Mouse (Mus musculus) heart, embryonic 15.5 days (tissue): ENCODE measurements around the gene Gpm6b. TPM values are rescaled to one million over a fixed set of nuclear protein-coding genes. Genes with fewer than 3 reads are reported as not detected.

Source experiments
- ATAC-seq: fragments of 200-750 bp; cut with Nextera tagmentation; replicated peaks from 2 replicates; pipeline ENCODE4 v1.8.0; 2017; ENCODE audit warnings: low read depth, moderate TSS enrichment; ENCODE audit not compliant: insufficient number of reproducible peaks, insufficient read depth, low FRiP score
- H3K27ac ChIP-seq: fragments of 300-500 bp; sonication (generic); 2 replicates; pipeline ENCODE4 v1.5.1; 2015; ENCODE audit warnings: mild to moderate bottlenecking, inconsistent platforms
- H3K27me3 ChIP-seq: fragments of 300-500 bp; sonication (generic); 2 replicates; pipeline ENCODE4 v1.6.1; 2015; ENCODE audit warnings: inconsistent platforms
- H3K36me3 ChIP-seq: fragments of 300-500 bp; sonication (generic); 2 replicates; pipeline ENCODE4 v1.6.1; 2015; ENCODE audit warnings: mild to moderate bottlenecking, inconsistent platforms
- H3K4me1 ChIP-seq: fragments of 300-500 bp; sonication (generic); replicated peaks from 2 replicates; pipeline ENCODE4 v1.6.1; 2015; ENCODE audit warnings: inconsistent platforms
- H3K4me2 ChIP-seq: fragments of 300-500 bp; sonication (generic); 2 replicates; pipeline ENCODE4 v1.6.1; 2015; ENCODE audit warnings: inconsistent platforms, mild to moderate bottlenecking, moderate library complexity
- H3K4me3 ChIP-seq: fragments of 300-500 bp; sonication (generic); 2 replicates; pipeline ENCODE4 v1.5.1; 2015; ENCODE audit warnings: mild to moderate bottlenecking, inconsistent platforms
- H3K9ac ChIP-seq: fragments of 300-500 bp; sonication (generic); 2 replicates; pipeline ENCODE4 v1.6.1; 2015; ENCODE audit warnings: mild to moderate bottlenecking, inconsistent platforms
- H3K9me3 ChIP-seq: fragments of 300-500 bp; sonication (generic); replicated peaks from 2 replicates; pipeline ENCODE4 v1.6.1; 2016; ENCODE audit warnings: inconsistent platforms
- WGBS: fragments of 180-500 bp; shearing (Covaris S2); methylation state at CpG from one replicate; pipeline ENCODE4 v1.1.7; 2015; ENCODE audit warnings: mixed read lengths; 5-methylcytosine and 5-hydroxymethylcytosine counted together
- polyA plus RNA-seq: library from polyadenylated mRNA; unstranded; fragments of >200 nt; fragmentation: Nextera tagmentation; extraction: Ambion mirVana; gene quantifications from 2 replicates; pipeline ENCODE4 v1.2.1, GENCODE M21; 2015

Gene Gpm6b
- polyA plus RNA-seq, 1 experiment from 2014 or later, result 6.9 TPM

GRCm38 (mm10) chrX:166338784-166339520, 100.2 kb downstream of the Gpm6b start:
- WGBS, result 78% methylated on average over 9 of the region's 9 CpGs
- ATAC-seq, result no peak
- no peaks in the 10 kb centered on the region for H3K27me3 ChIP-seq
- H3K4me1 ChIP-seq, result no peaks in the 10 kb centered on the region
- H3K9me3 ChIP-seq, result no peaks in the 10 kb centered on the region
- no peak overlapping the region for H3K9ac ChIP-seq
- no peaks in the 10 kb centered on the region for H3K36me3 ChIP-seq
- H3K4me2 ChIP-seq, result no peak overlapping the region
- no peak overlapping the region for H3K4me3 ChIP-seq
- H3K27ac ChIP-seq, result no peak overlapping the region

GRCm38 (mm10) chrX:166339911-166340310, 101.2 kb downstream of the Gpm6b start:
- Histone ChIP-seq H3K9ac (no peak overlapping the region), H3K36me3 (no peaks in the 10 kb centered on the region), H3K4me3 (no peak overlapping the region), H3K4me2 (no peak overlapping the region), H3K9me3 (no peaks in the 10 kb centered on the region), H3K27ac (no peak overlapping the region), H3K27me3 (no peaks in the 10 kb centered on the region), H3K4me1 (no peaks in the 10 kb centered on the region)
- 73% methylated on average over 4 of the region's 4 CpGs for WGBS
- ATAC-seq, result no peak

- Histone ChIP-seq H3K4me2 (no peak overlapping the region), H3K9ac (no peak overlapping the region), H3K4me3 (no peak overlapping the region), H3K27me3 (no peaks in the 10 kb centered on the region), H3K9me3 (no peaks in the 10 kb centered on the region), H3K27ac (no peak overlapping the region), H3K4me1 (no peaks in the 10 kb centered on the region), H3K36me3 (no peaks in the 10 kb centered on the region)
- 82% methylated on average over 6 of the region's 6 CpGs for WGBS
- no peak for ATAC-seq
Observed at GRCm38 (mm10) chrX:166341795-166342194, 103.1 kb downstream of the Gpm6b start.

GRCm38 (mm10) chrX:166344228-166345015, 105.7 kb downstream of the Gpm6b start:
- H3K9me3 ChIP-seq, result no peaks in the 10 kb centered on the region
- H3K4me1 ChIP-seq, result no peaks in the 10 kb centered on the region
- WGBS, result 20% methylated on average over 9 of the region's 10 CpGs
- no peaks in the 10 kb centered on the region for H3K27me3 ChIP-seq
- peak overlapping the region; percentile 49 for H3K4me2 ChIP-seq
- H3K4me3 ChIP-seq, result peak overlapping the region; percentile 26
- H3K36me3 ChIP-seq, result no peaks in the 10 kb centered on the region
- ATAC-seq, result no peak
- no peak overlapping the region for H3K9ac ChIP-seq
- no peak overlapping the region for H3K27ac ChIP-seq

- H3K9me3 ChIP-seq, result no peaks in the 10 kb centered on the region
- no peak overlapping the region for H3K4me3 ChIP-seq
- H3K27me3 ChIP-seq, result no peaks in the 10 kb centered on the region
- no peaks in the 10 kb centered on the region for H3K36me3 ChIP-seq
- H3K27ac ChIP-seq, result no peak overlapping the region
- no peak for ATAC-seq
- no peak overlapping the region for H3K4me2 ChIP-seq
- no peak overlapping the region for H3K9ac ChIP-seq
- WGBS, result 79% methylated on average over 6 of the region's 6 CpGs
- no peaks in the 10 kb centered on the region for H3K4me1 ChIP-seq
Observed at GRCm38 (mm10) chrX:166348086-166348485, 109.4 kb downstream of the Gpm6b start.

- no peaks in the 10 kb centered on the region for H3K9me3 ChIP-seq
- H3K4me2 ChIP-seq, result no peak overlapping the region
- WGBS, result 84% methylated on average over 4 of the region's 4 CpGs
- H3K27ac ChIP-seq, result no peak overlapping the region
- no peak for ATAC-seq
- H3K27me3 ChIP-seq, result no peaks in the 10 kb centered on the region
- H3K4me1 ChIP-seq, result no peaks in the 10 kb centered on the region
- H3K36me3 ChIP-seq, result no peaks in the 10 kb centered on the region
- H3K9ac ChIP-seq, result no peak overlapping the region
- H3K4me3 ChIP-seq, result no peak overlapping the region
Observed at GRCm38 (mm10) chrX:166348634-166349033, 109.9 kb downstream of the Gpm6b start.

- no peaks in the 10 kb centered on the region for H3K36me3 ChIP-seq
- no peak overlapping the region for H3K4me3 ChIP-seq
- no peak overlapping the region for H3K27ac ChIP-seq
- ATAC-seq, result no peak
- 22% methylated on average over 6 of the region's 6 CpGs for WGBS
- no peaks in the 10 kb centered on the region for H3K27me3 ChIP-seq
- H3K9me3 ChIP-seq, result no peaks in the 10 kb centered on the region
- H3K4me2 ChIP-seq, result no peak overlapping the region
- H3K9ac ChIP-seq, result no peak overlapping the region
- H3K4me1 ChIP-seq, result no peaks in the 10 kb centered on the region
Observed at GRCm38 (mm10) chrX:166351790-166352189, 113.1 kb downstream of the Gpm6b start.

- Histone ChIP-seq H3K4me2 (no peak overlapping the region), H3K9me3 (no peaks in the 10 kb centered on the region), H3K27me3 (no peaks in the 10 kb centered on the region), H3K27ac (no peak overlapping the region), H3K9ac (no peak overlapping the region), H3K4me3 (no peak overlapping the region), H3K36me3 (no peaks in the 10 kb centered on the region), H3K4me1 (no peaks in the 10 kb centered on the region)
- ATAC-seq, result no peak
- 66% methylated on average over 2 of the region's 2 CpGs for WGBS
Observed at GRCm38 (mm10) chrX:166353412-166353811, 114.7 kb downstream of the Gpm6b start.

- Histone ChIP-seq H3K36me3 (no peaks in the 10 kb centered on the region), H3K4me3 (no peak overlapping the region), H3K9ac (no peak overlapping the region), H3K4me1 (no peaks in the 10 kb centered on the region), H3K9me3 (no peaks in the 10 kb centered on the region), H3K27ac (no peak overlapping the region), H3K27me3 (no peaks in the 10 kb centered on the region), H3K4me2 (no peak overlapping the region)
- WGBS, result 29% methylated on average over 1 of the region's 1 CpGs
- ATAC-seq, result no peak
Observed at GRCm38 (mm10) chrX:166354913-166355312, 116.2 kb downstream of the Gpm6b start.

GRCm38 (mm10) chrX:166356276-166356675, 117.6 kb downstream of the Gpm6b start:
- H3K36me3 ChIP-seq, result no peaks in the 10 kb centered on the region
- 85% methylated on average over 3 of the region's 3 CpGs for WGBS
- H3K9ac ChIP-seq, result no peak overlapping the region
- H3K4me3 ChIP-seq, result no peak overlapping the region
- ATAC-seq, result no peak
- no peaks in the 10 kb centered on the region for H3K4me1 ChIP-seq
- no peaks in the 10 kb centered on the region for H3K9me3 ChIP-seq
- no peaks in the 10 kb centered on the region for H3K27me3 ChIP-seq
- no peak overlapping the region for H3K4me2 ChIP-seq
- H3K27ac ChIP-seq, result no peak overlapping the region

- no peak for ATAC-seq
- Histone ChIP-seq H3K27ac (no peak overlapping the region), H3K36me3 (no peaks in the 10 kb centered on the region), H3K9me3 (no peaks in the 10 kb centered on the region), H3K9ac (no peak overlapping the region), H3K4me3 (no peak overlapping the region), H3K4me1 (no peaks in the 10 kb centered on the region), H3K4me2 (no peak overlapping the region), H3K27me3 (no peaks in the 10 kb centered on the region)
- 62% methylated on average over 2 of the region's 2 CpGs for WGBS
Observed at GRCm38 (mm10) chrX:166358955-166359354, 120.2 kb downstream of the Gpm6b start.
